Comparison of ENCODE assay signal across 22 mouse cellular contexts in genomic region chr5:118525634-118526033, GRCm38 (mm10). TPM values are rescaled to one million over a fixed set of nuclear protein-coding genes. Genes with fewer than 3 reads are reported as not detected.
DNase-seq lines count a peak whose midpoint lies in the region; ATAC-seq lines count a peak whose summit lies in the region.
"Had no signal": no experiment of that assay in that cellular context is flagged by ENCODE, and none has a peak within 500 bp of the region (broad histone marks: within the 10 kb centered on the region; RNA-seq: fewer than 3 reads in every experiment).

No protein-coding gene starts in this region.

- H3K27ac ChIP-seq in limb, embryonic 12.5 days = 0 out of 2 replicates have a peak overlapping the region, but pooled peaks have one; percentile 26
- H3K27ac ChIP-seq: embryonic facial prominence, embryonic 12.5 days; embryonic facial prominence, embryonic 15.5 days; hindbrain, embryonic 13.5 days had no signal

- 64% methylated on average over 6 of the region's 6 CpGs for WGBS in limb, embryonic 12.5 days

- H3K27me3 ChIP-seq in limb, embryonic 12.5 days = no peaks in the 10 kb centered on the region
- H3K27me3 ChIP-seq: embryonic facial prominence, embryonic 12.5 days; embryonic facial prominence, embryonic 15.5 days had no signal

- ATAC-seq in limb, embryonic 12.5 days (ENCODE audit: insufficient number of reproducible peaks, insufficient read depth, low FRiP score, low TSS enrichment, low read depth) = no peak
- ATAC-seq: CD4-positive, CD25-positive, alpha-beta regulatory T cell, adult 4 months; forebrain, embryonic 14.5 days; forebrain, postnatal 0 days; hindbrain, embryonic 16.5 days had no signal

- peak; percentile 23 to 38 for DNase-seq in kidney, adult 8-10 months
- DNase-seq in kidney, adult 18-20 months = no peak
- DNase-seq in kidney, postnatal 36 days = peak; percentile 32 to 36
- DNase-seq in kidney, postnatal 14 days = no peak
- DNase-seq in adrenal gland, adult 8-10 months = no peak
- DNase-seq: adrenal gland, postnatal 14 days; cerebellum, adult 11 months; cerebellum, adult 2 months; cerebellum, adult 9-11 months; cerebellum, postnatal 25 days; forebrain, postnatal 0 days; gastrocnemius, adult 2 months; gastrocnemius, postnatal 14 days; heart, adult 11 months had no signal

- peaks cover 38% of the 10 kb centered on the region for H3K4me1 ChIP-seq in limb, embryonic 12.5 days (replicated peaks)

- no peaks in the 10 kb centered on the region for H3K9me3 ChIP-seq in limb, embryonic 12.5 days
- H3K9me3 ChIP-seq: embryonic facial prominence, embryonic 12.5 days; embryonic facial prominence, embryonic 15.5 days; hindbrain, embryonic 13.5 days had no signal

- H3K4me2 ChIP-seq in limb, embryonic 12.5 days = no peak overlapping the region
- H3K4me2 ChIP-seq: embryonic facial prominence, embryonic 12.5 days; embryonic facial prominence, embryonic 15.5 days; heart, embryonic 11.5 days; hindbrain, embryonic 13.5 days had no signal

- no peak overlapping the region for H3K4me3 ChIP-seq in limb, embryonic 12.5 days (replicated peaks)
- H3K4me3 ChIP-seq: embryonic facial prominence, embryonic 12.5 days; embryonic facial prominence, embryonic 15.5 days; gastrocnemius, adult 2 months; hindbrain, embryonic 13.5 days had no signal

- H3K9ac ChIP-seq in limb, embryonic 12.5 days (replicated peaks) = no peak overlapping the region
- H3K9ac ChIP-seq: embryonic facial prominence, embryonic 12.5 days; embryonic facial prominence, embryonic 15.5 days; forebrain, postnatal 0 days; hindbrain, embryonic 13.5 days had no signal

- H3K36me3 ChIP-seq in limb, embryonic 12.5 days = no peaks in the 10 kb centered on the region
- H3K36me3 ChIP-seq: embryonic facial prominence, embryonic 12.5 days; embryonic facial prominence, embryonic 15.5 days; hindbrain, embryonic 13.5 days had no signal

RNA-seq across cellular contexts. Expression of gene Med13l, which starts 34.8 kb away (rescaled TPM):
- 17.0 and 17.1 TPM in 2 replicates for polyA plus RNA-seq in limb, embryonic 12.5 days (2016; fragmentation: Nextera tagmentation; extraction: Ambion mirVana)
- total RNA-seq in adrenal gland, adult 8-10 months (2022) = 10 to 100 TPM; 30.6 to 46.4 (median 40.2) TPM

Comparison
In these comparisons a context has a peak if more than half of its experiments do, and no peak if none do; other contexts are left out.
1. DNase-seq: peak in kidney, adult 8-10 months (2 of 2) and kidney, postnatal 36 days (2 of 2); none in kidney, adult 18-20 months (single experiment), kidney, postnatal 14 days (single experiment) and adrenal gland, adult 8-10 months (single experiment).